32 mouse cellular contexts compared by ENCODE assay signal in the genomic region with DNA sequence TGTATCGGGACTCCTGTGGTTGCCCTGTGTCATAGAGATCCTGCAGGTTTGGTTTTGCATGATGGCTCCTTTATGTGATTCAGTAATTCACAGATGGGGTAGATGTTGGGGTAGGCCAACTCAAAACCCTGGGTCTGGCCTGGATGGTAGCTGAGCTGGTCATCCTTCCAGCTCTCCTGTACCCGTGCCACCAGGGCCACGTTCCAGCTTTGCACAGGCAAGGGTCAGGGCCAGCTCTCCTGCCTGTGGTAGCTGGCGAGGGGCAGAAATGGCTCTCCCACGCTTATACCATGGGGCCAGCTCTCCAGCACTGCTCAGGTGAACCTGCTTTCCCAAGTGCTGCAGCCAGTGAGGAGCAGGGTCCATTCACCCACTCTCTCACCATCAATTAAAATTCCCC. TPM values are rescaled to one million over a fixed set of nuclear protein-coding genes. Genes with fewer than 3 reads are reported as not detected.
DNase-seq lines count a peak whose midpoint lies in the region; TF ChIP-seq lines count a peak whose summit lies in the region.
"Had no signal": no experiment of that assay in that cellular context is flagged by ENCODE, and none has a peak within 500 bp of the region (broad histone marks: within the 10 kb centered on the region; RNA-seq: fewer than 3 reads in every experiment).

No protein-coding gene starts in this region.

- H3K27ac ChIP-seq in cerebellum, adult 2 months (ENCODE audit: insufficient read depth, low read length) = no peak overlapping the region
- H3K27ac ChIP-seq: forebrain, embryonic 10.5 days; forebrain, embryonic 13.5 days; gastrocnemius, adult 2 months; hindbrain, embryonic 10.5 days; hindbrain, embryonic 14.5 days; hindbrain, postnatal 0 days had no signal

- WGBS in cerebellum, adult 2 months = 33% methylated on average over 5 of the region's 5 CpGs

- no peak for TF ChIP-seq CTCF in cerebellum, adult 2 months (IDR thresholded peaks at IDR 0.05; ENCODE audit: borderline replicate concordance, insufficient read depth, low read depth, low read length)

- no peak for TF ChIP-seq POLR2A in cerebellum, adult 2 months (IDR thresholded peaks at IDR 0.05; ENCODE audit: borderline replicate concordance, insufficient read depth, low read length)

- H3K4me3 ChIP-seq in cerebellum, adult 2 months (replicated peaks; ENCODE audit: insufficient read depth, low read depth, low read length) = no peak overlapping the region
- H3K4me3 ChIP-seq: forebrain, embryonic 10.5 days; forebrain, embryonic 13.5 days; gastrocnemius, adult 2 months; hindbrain, embryonic 10.5 days had no signal

- no peaks in the 10 kb centered on the region; the same call in 1 of the 2 replicates for H3K27me3 ChIP-seq in cerebellum, adult 2 months (ENCODE audit: control insufficient read depth, insufficient read depth, low read length)
- H3K27me3 ChIP-seq: forebrain, embryonic 13.5 days; Patski had no signal

- peak; percentile 33 to 42 for DNase-seq in cerebellum, adult 2 months
- no peak for DNase-seq in cerebellum, adult 11-12 months
- peak; percentile 87 to 94 for DNase-seq in cerebellum, postnatal 10 days
- DNase-seq in cerebellum, postnatal 4 days (ENCODE audit: low spot score in 2 of 2) = no peak
- DNase-seq in cerebellum, postnatal 14 days = peak; percentile 83 to 86
- no peak for DNase-seq in left cerebral cortex, adult 18-20 months (ENCODE audit: low spot score in 2 of 2)
- no peak for DNase-seq in gastrocnemius, adult 18-20 months (ENCODE audit: low spot score)
- DNase-seq: adrenal gland, postnatal 14 days; gastrocnemius, adult 2 months; gastrocnemius, postnatal 14 days; heart, adult 11 months; heart, postnatal 36 days; kidney, adult 18-20 months; kidney, adult 9 months had no signal

- peaks cover 20% of the 10 kb centered on the region for H3K4me1 ChIP-seq in cerebellum, adult 2 months (ENCODE audit: control insufficient read depth, insufficient read depth, low read length)
- H3K4me1 ChIP-seq: forebrain, embryonic 10.5 days had no signal

RNA-seq across cellular contexts. Expression of a gene that starts 51.3 kb away (rescaled TPM):
- polyA plus RNA-seq in cerebellum, adult 2 months (2012; rRNA removed) = 2.1 TPM in 2 replicates
- 1 to 10 TPM; 1.0 to 1.3 TPM for total RNA-seq in left cerebral cortex, adult 18-20 months (2021)
- not detected for total RNA-seq in gastrocnemius, adult 18-20 months (2021)
- total RNA-seq: adrenal gland, adult 18-20 months; adrenal gland, postnatal 14 days; gastrocnemius, adult 2 months; gastrocnemius, postnatal 14 days; gastrocnemius, postnatal 4 days; heart, adult 8-10 months; heart, postnatal 36 days had no signal
- polyA plus RNA-seq: embryonic facial prominence, embryonic 11.5 days; embryonic facial prominence, embryonic 14.5 days; forebrain, embryonic 10.5 days; forebrain, embryonic 13.5 days; heart, embryonic 11.5 days; heart, embryonic 14.5 days; heart, postnatal 0 days; hindbrain, embryonic 10.5 days; inflammation-experienced regulatory T-cells, adult 6 months; intestine, embryonic 16.5 days; kidney, embryonic 16.5 days; Patski had no signal

RNA-seq across cellular contexts. Expression of a gene that starts 56.4 kb away (rescaled TPM):
- 0.18 and 0.60 TPM in 2 replicates for polyA plus RNA-seq in cerebellum, adult 2 months (2012; rRNA removed)
- total RNA-seq in left cerebral cortex, adult 18-20 months (2021) = under 1 TPM in 1 of 2 experiments, not detected in 1; 0.46 TPM
- not detected for total RNA-seq in gastrocnemius, adult 18-20 months (2021)
- total RNA-seq: adrenal gland, adult 18-20 months; adrenal gland, postnatal 14 days; ES-E14; gastrocnemius, adult 2 months; gastrocnemius, postnatal 14 days; gastrocnemius, postnatal 4 days; hindbrain, postnatal 0 days had no signal
- polyA plus RNA-seq: embryonic facial prominence, embryonic 11.5 days; embryonic facial prominence, embryonic 14.5 days; forebrain, embryonic 10.5 days; heart, embryonic 11.5 days; heart, embryonic 14.5 days; heart, postnatal 0 days; hindbrain, embryonic 10.5 days; inflammation-experienced regulatory T-cells, adult 6 months; intestine, embryonic 16.5 days; kidney, embryonic 16.5 days; Patski had no signal

Comparison
In these comparisons a context has a peak if more than half of its experiments do, and no peak if none do; other contexts are left out.
1. DNase-seq: peak in cerebellum, adult 2 months (2 of 2), cerebellum, postnatal 10 days (2 of 2) and cerebellum, postnatal 14 days (2 of 2); none in cerebellum, adult 11-12 months (single experiment), cerebellum, postnatal 4 days (0 of 2), left cerebral cortex, adult 18-20 months (0 of 2) and gastrocnemius, adult 18-20 months (single experiment).